Mouse (Mus musculus): ENCODE measurements at regions not wholly inside any gene's neighbourhood (a gene's known extent, or its start where the extent isn't known, plus 50 kb on each side); places are given as distances from the start of the nearest gene placed in this dataset.

DNA sequence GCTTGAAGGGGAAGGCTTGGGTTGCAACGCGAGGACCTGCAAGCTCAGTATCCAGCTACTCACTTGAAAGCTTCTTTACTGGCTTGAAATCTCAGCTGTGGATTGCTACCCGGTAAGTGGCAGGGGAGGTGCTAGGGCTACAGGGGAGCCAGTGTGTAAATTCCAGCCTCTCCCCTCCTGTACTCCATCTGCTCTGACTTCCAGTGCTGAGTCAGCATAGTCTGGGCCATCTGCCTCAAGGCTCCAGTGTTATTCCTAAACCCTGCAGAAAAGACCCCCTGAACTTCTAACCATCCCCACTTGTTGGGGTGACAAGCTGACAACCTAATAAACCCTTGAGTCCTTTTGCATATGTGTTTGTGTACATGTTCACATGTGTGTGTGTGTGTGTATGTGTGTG is 140.0 kb upstream of the Kcnab2 start:
- TF ChIP-seq POLR2A (IDR thresholded peaks at IDR 0.05; ENCODE audit: insufficient read depth, low read length) (no peak), CTCF (IDR thresholded peaks at IDR 0.05; ENCODE audit: low read depth, low read length) (no peak)

Measured in ES-Bruce4 (cell line).